Mouse (Mus musculus): Measurements from ENCODE around the gene Lman1l. TPM values are rescaled to one million over a fixed set of nuclear protein-coding genes. Genes with fewer than 3 reads are reported as not detected.
A peak's percentile ranks its signal among the peaks of the same experiment; 100 is the strongest.

Gene Lman1l
- under 1 TPM; 0.15 to 0.23 TPM for total RNA-seq (2021)
- long read RNA-seq, experiment 1: 0 reads
- long read RNA-seq, experiment 2: 0 reads

GRCm38 (mm10) chr9:57620674-57621073, at the start of gene Lman1l:
Gene Lman1l, minus strand, starts transcription at chr9:57620774.
- DNase-seq: no peak

GRCm38 (mm10) chr9:57669566-57669965, 49.0 kb upstream of the Lman1l start:
- no peak for DNase-seq

- DNase-seq: no peak
Observed at GRCm38 (mm10) chr9:57668277-57668676, 47.7 kb upstream of the Lman1l start.

- DNase-seq: peak in 1 of 2 experiments; percentile 47
Observed at GRCm38 (mm10) chr9:57667817-57668216, 47.2 kb upstream of the Lman1l start.

DNA sequence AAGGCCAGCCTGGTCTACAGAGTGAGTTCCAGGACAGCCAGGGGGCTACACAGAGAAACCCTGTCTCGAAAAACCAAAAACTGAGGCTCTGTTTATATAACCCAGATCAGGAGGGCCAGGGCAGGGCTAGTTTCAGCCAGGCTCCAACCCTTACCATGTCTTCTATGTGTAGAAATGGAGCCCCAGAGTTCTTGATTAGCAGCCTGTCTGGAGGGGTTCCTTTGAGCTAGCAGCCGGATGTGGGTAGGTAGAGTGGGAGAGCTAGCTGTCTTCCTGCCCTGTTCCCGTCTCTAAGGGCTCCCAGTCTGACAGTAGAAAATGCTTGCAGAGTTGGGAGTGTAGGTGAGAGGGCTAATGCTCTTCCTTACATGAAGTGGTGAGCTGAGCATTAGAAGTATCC, 46.6 kb upstream of the Lman1l start:
- no peak for DNase-seq

GRCm38 (mm10) chr9:57666536-57666935, 46.0 kb upstream of the Lman1l start:
- DNase-seq: no peak

DNA sequence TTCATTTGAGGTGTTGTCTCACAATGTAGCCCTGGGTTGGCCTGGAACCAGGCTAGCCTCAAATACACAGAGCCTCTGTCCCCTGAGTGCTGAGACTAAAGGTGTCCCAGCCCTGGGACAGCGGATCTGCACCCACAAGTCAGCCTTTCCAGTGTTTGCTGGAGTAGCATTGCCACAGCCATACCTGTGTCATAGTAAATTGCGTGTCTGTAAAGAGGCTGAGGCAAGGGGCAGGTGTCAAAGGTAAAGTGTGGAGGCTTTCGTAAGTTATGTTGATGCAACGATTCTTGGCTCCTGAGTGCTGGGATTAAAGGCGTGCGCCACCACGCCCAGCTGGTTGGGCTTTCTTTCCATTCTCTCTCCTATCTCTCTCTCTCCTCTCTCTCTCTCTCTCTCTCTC, 44.0 kb upstream of the Lman1l start:
- DNase-seq: no peak

- DNase-seq: no peak
Observed at GRCm38 (mm10) chr9:57661552-57661951, 41.0 kb upstream of the Lman1l start.

DNA sequence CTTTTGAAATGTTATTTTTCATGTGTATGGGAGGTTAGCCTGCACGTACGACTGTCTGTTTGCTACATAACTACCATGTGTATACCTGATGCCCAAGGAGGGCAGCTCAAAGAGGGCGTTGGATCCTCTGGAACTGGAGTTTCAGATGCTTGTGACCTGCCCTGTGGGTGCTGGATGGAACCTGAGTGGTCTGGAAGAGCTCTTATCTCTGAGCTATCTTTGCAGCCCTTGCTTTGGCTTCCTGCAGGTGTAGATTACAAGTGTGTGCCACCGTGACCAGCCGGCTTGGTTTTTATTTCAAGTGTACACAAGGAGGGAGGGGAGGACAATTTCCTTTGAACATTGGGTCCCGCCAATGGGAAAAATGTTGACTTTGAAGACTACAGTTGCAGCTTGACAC, 39.9 kb upstream of the Lman1l start:
- no peak for DNase-seq

DNA sequence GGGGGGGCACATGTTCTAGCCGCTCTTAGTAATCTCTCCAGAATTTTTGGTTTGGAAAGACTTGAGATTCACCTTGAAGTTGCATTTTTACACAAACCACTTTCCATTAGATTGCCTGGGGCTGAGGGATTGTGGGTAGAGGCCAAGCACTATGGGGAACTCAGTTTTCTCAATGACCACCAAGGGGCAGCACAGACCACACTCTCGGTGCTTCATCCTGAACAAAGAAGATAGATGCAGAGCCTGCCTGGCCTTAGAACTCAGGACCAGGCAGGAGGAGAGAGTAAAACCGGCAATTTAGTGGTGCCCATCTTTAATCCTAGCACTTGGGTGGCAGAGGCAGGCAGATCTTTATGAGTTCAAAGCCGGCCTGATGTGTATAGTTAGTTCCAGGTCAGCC, 39.2 kb upstream of the Lman1l start:
- peak; percentile 84 to 89 for DNase-seq

GRCm38 (mm10) chr9:57658970-57659369, 38.4 kb upstream of the Lman1l start:
- no peak for DNase-seq

- DNase-seq: no peak
Observed at GRCm38 (mm10) chr9:57657843-57658242, 37.3 kb upstream of the Lman1l start.

DNA sequence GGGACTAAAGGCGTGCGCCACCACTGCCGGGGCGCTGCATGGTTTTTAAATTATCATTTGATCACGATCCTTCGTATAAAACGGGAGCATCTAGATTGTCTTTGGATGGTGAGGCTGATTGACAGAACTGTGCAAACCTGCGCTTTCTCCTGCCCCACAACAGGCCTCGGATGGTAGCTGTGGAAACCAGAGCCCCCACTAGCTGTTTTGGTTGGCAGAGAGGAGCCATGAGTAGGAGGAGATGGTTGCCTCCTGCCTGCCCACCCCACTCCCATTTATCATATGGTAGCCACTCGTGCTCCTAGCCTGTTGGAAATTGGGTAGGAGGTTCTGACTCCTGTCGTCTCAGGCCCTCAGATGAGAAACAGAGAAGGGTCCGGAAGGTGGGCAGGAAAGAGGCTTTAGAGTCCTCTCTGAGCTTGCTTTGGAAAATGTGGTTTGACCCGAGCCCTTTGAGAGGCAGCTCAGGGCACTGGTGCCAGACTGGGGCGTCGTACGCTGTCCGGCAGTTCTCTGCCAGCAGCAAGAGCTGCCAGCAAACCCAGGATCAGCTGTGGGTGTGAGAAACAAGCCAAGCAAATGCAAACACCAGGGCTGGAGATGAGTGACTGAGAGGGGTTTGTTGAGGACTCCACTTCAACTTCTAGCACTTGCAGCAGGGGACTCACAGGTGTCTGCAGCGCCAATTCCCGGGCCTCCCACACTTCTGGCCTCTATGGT, 36.2 kb upstream of the Lman1l start:
- DNase-seq: peak; percentile 38 to 61

DNA sequence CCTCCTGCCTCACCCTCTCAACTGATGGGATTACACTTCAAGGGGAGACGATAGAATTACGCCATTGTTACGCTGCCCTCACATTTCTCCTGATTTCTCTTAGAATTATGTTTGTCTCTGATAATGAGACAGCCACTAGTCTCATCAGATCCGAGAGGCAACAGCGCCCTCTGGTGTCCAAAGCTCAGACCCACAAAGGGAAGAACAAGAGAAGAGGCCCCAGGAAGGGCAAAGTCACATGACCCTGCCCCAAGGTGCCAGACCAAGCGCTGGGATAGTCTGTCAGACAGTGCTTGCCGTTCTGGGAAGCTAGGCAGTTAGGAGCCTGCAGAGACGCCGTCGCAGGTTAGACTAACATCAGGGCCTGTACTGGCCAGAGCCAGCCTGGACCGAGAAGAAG, 35.2 kb upstream of the Lman1l start:
- peak; percentile 92 to 98 for DNase-seq

DNA sequence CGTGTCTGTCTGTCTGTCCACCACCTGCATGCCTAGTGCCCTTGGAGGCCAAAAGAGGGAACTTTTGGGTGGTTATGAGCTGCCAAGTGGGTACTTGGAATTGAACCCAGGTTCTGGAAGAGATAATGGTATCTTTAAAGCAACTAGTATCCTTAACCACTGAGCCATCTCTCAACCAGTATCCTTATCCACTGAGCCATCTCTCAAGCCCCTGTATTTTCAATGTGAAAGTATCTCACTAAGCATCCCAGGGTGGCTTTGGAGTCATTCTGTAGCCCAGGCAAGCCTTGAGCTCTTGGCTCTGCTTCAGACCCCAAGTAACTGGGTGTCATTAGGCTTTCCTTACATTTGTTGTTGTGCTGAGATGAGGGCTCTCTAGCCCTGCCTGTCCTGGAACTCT, 34.4 kb upstream of the Lman1l start:
- DNase-seq: no peak

- DNase-seq: no peak
Observed at GRCm38 (mm10) chr9:57653283-57653682, 32.7 kb upstream of the Lman1l start, which contains the start of gene Csk. Gene Csk, minus strand, starts transcription at chr9:57653631.

GRCm38 (mm10) chr9:57652855-57653254, 32.3 kb upstream of the Lman1l start:
- no peak for DNase-seq

GRCm38 (mm10) chr9:57652351-57652750, 31.8 kb upstream of the Lman1l start:
- DNase-seq: peak in 1 of 2 experiments; percentile 39

GRCm38 (mm10) chr9:57650786-57651311, 30.3 kb upstream of the Lman1l start:
- DNase-seq: peak in 1 of 2 experiments; percentile 65

- no peak for DNase-seq
Observed at GRCm38 (mm10) chr9:57650130-57650785, 29.7 kb upstream of the Lman1l start.

DNA sequence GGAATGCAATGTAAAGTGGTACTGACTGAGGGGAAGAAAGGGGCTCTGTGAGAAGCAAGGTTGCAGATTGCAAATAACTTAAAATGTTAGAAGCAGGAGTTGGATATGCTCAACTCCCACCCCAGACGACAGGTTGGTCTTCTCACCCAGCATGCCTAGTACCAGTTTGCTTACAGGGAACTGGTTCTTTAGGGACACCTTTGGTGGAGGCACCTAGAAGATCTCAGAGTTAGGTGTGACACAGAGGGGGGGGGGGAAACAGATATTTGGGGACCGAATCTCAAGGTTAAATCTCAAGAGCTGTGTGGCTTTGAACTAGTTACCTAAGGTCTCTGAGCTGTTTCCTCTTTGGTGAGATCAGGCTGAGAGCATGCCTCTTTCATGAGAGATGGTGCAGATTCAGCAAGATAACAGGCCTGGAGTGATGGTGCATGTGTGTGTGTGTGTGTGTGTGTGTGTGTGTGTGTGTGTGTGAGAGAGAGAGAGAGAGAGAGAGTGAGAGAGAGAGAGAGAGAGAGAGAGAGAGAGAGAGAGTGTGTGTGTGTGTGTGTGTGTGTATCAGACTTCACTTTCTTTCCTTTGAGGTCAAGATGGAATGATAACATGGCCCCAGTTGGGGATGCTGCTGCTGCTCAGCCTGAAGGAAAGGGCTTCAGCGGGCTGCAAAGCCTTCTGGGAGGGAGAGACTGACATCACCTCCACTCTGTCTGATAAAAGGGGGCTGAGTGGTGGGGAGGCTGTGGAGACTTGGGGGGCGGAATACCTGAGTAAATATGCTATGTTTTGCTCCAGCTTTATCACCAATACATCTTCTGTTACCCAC, 26.9 kb upstream of the Lman1l start:
- DNase-seq: no peak

DNA sequence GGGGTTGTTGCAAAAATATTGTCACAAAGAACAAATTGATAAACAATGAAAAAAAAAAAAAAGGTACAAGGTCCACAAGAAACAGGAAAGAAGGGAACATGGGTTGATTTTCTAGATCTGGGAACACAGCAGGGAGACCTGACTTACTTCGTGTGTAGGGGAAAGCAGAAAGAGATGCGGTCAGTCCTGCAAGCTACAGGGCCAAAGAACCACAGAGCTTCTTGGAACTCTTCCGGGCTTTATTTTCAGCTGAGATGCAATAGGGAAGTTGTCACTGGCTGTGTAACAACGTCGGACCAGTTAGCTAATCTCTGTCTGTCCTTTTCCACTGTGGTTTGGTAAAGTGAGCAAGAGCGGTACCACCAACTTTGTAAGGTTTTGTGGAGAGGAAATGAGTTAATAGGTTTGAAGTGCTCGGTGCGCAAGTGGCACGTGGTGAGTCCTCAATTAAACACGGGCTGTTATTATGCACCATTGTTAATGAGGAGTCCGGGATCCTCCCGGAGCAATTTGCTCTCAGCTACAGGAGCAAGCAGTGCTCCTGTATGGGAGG, 26.1 kb upstream of the Lman1l start:
- peak; percentile 32 to 63 for DNase-seq

All from heart, adult 18-20 months (tissue).